Mouse (Mus musculus) T-cell, adult 2 months (primary cell): ENCODE measurements around the gene H6pd.

Experiments used
- DNase-seq: peaks from one replicate; pipeline ENCODE4 v3.0.0; 2022; ENCODE audit warnings: low spot score

Gene H6pd

DNA sequence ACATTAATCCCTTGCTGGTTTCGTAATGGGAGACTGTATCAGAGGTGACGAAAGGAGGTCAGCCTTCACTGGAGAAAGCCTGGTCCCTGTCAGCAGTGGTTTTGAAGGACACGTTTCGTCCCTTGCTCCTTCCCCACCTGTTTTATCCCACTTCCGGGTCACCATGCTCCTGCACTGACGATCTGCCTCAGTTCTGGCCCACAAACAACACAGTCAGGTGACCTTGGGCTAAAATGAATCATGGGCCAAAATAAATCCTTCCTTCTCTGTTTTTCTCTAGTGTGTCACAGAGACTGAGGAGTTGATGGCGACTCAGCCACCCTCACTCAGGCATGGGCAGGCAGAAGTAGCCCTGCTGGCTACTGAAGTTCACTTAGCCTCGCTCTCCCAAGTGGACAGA, 33.5 kb downstream of the H6pd start:
- no peak for DNase-seq

- DNase-seq, result no peak
These were observed 37.4 kb downstream of the H6pd start for GRCm38 (mm10) chr4:149971393-149971792.

GRCm38 (mm10) chr4:149968526-149968925, 40.3 kb downstream of the H6pd start:
- DNase-seq, result no peak

GRCm38 (mm10) chr4:149966963-149967362, 41.9 kb downstream of the H6pd start:
- no peak for DNase-seq

GRCm38 (mm10) chr4:149966252-149966651, 42.6 kb downstream of the H6pd start:
- no peak for DNase-seq

DNA sequence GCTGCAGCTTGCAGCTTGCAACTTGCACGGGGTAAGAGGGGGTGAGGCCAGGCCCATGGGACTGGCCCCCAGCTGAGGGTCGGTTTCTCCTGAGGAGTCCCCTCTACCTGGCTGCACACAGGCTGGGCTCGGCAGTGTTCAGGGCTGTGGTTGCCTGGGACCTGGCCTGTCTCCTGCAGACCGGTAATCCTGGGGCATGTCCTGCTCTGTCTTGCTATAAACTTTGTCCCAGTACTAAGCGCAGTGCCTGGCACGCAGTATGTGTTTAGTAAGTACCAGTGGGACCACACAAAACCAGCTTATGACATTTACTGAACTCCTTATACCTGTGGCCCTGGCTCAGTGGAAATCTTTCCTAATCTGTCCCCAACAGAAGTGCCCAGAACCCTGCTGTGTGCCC, 43.2 kb downstream of the H6pd start:
- no peak for DNase-seq

- DNase-seq, result no peak
These were observed 43.6 kb downstream of the H6pd start for GRCm38 (mm10) chr4:149965242-149965641.

DNA sequence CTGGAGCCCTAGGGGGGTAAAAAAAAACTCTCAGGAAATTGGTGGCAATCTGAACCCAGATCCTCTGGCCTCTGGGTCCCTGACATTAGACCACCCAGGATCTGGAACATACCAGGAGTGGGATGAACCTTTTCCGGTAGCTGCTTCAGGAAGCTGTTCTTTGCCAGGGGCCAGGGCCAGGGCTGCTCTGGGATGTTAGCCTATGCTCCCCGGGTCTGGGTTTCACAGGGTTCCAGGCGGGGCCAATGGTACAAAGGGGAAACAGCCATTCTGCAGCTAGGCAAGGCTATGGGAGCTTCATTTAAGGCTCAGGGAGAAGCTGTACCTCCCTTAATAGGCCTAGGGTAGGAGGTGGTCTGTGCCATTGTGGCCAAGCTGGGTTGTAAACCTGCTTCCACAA, 44.1 kb downstream of the H6pd start:
- no peak for DNase-seq

DNA sequence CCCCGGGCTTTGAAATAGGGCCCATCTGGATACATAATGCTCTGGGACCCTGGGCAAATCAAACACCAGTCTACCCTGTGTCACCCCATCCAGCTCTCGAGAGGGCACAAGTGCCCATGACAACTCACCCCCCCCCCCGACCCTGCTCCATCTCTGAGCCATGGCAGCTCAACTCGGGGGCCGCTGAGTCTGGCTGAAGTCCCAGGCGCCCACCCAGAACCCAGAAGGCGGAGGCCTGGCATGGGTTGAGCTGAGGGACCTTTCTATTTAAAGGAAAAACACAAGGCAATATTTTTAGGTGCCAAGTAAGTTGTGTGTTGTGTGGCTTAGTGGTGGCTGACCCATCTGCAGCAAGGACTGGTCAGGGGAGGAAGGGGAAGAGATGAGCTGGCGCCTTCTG, 44.5 kb downstream of the H6pd start:
- DNase-seq, result no peak

DNA sequence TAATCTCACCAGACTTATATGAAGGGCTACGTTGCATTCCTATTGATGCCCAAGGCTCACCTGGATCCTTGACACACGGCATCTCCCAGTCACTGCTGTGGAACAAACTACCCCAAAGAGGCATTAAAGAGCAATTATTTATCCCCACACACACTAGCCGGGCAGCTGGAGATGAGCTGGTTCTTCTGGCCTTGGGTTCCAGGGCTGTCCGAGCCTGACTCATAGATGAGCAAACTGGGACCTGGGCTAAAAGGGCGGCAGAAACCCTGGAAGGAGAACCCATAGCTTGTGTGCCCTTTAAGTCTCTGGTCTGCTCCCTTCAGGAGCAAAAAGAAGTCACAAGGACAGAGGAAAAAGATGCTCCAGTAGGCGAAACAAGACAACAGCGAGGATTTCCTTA, 48.4 kb downstream of the H6pd start:
- DNase-seq, result no peak

- no peak for DNase-seq
These were observed 49.0 kb downstream of the H6pd start for GRCm38 (mm10) chr4:149959816-149960215.

DNA sequence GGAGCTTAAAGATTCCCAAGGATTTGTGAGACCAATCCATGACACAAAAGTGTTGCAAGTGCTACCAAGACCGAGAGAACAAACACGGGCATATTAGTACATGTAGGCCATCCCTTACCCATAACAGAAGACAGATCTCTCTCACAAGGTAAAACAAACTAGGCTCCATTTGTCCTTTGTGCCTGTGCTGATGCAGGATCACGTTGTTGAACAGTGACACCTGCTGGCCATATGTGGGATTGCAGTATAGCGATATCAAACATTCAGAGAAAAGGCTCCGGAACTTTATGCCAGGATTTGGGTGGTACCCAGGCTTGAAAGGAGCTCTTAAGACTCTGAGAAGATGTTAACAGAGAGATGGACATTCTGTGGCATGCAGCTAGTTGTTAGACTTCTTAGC, 50.3 kb downstream of the H6pd start:
- peak; percentile 75 for DNase-seq

DNA sequence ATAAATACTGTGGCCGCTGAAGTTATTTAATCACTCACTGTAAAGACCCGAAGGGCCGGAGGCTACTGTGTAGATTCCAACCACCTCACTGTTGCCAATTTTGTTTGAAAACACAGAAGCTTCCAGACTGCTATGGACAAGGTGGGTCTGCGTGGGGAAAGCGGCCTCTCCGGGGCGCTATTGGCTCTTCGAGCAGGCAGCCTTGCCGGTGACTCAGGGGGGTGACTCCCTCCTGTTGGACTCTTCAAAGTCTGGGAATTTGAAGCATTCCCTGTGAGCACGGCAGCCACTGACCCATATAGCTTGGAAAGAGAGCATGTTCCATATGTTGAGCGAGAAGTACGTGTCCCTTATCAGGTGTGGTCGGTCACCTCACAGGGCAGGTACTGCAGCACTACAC, 52.8 kb downstream of the H6pd start:
- no peak for DNase-seq

DNA sequence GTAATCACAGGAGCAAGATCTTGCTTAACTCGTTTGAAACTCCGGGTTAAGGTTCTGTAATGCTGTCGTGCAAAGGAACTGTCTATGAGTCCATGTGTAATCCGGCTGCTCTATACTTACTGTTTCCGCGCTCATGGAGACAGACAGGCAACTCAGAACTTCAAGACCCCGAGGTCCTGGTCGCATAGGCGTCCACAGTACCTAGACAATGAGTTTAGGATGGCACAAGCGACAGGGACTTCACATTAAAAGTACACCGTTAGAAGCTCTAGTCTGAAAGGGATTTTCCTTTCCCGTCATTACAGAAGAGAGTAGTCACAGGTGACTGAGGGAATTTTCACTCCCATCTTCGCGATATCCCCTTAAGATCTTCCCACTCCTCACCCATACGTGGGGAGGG, 53.2 kb downstream of the H6pd start:
- DNase-seq, result no peak

DNA sequence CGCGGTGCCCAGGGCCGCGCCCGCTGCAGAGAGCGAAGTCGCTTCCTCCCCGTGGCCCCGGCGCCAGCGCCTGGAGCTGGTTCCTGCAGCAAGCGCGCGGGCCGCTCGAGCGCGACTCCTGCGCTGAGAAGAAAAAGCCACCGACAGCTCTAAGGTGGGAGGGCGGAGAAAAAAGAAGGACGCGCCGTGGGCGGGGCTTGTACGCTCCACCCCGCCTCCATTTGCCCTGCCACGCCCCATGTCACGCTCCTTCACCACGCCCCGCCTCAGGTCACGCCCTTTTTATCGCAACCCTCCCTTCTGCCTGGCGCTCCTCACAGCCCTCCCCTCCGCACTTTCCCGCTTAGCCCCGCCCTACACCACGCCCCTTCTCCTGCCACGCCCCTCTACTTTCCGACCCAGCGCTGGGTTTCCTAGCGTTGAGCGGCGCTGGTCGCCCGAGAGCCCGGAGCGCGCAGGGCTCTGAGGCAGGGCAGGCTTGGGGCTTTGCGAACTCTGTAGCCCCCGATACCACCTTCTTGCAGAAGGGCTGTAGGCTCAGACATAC, 53.9 kb downstream of the H6pd start, which contains the start of gene Spsb1:
Gene Spsb1 (minus strand): TSS at position 151 of the 547 bp plus-strand sequence.
- DNase-seq, result peak; percentile 98

DNA sequence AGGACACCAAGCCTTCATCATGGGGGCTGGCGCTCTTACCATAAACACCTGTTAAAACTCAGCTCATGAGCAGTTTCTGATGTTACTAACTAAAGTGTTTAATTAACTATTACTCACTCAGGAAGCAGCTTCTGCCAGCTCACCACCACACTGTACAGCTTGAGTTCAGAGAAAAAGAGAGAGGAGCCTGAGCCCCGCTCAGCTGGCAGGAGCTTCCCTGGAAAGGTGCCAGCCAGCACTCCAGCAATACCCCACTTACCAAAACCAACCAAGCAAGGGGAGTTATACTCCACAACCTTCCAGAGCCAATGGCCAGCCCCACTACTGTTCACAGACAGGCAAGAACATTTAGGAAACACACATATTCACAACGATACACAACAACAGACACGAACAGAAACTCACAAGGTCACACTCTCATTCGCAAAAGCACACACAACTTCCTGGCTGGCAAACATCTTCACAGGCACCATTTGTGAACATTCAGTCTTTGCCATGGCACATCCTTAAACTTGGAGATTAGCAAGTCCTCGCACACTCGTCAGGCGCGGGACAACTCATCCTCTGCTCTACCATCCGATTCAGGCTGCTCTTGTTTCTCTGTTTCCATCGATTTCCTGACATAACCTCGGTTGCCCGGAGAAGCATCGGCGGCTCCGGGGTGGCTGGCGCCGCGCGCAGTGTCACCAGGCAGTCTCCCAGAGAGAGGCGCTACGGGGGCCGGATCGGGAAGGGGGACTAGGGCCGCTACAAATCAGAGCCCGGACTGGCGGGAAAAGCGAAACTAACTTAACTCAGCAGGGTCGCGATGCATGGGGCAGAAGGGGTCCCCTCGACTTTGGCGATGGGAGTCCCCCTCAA, 55.0 kb downstream of the H6pd start:
- peak; percentile 48 for DNase-seq

- DNase-seq, result no peak
These were observed 56.6 kb downstream of the H6pd start for GRCm38 (mm10) chr4:149952201-149952600.

GRCm38 (mm10) chr4:149951201-149951600, 57.6 kb downstream of the H6pd start:
- no peak for DNase-seq

GRCm38 (mm10) chr4:149949691-149950090, 59.1 kb downstream of the H6pd start:
- DNase-seq, result no peak

- no peak for DNase-seq
These were observed 60.7 kb downstream of the H6pd start for GRCm38 (mm10) chr4:149948119-149948518.

DNA sequence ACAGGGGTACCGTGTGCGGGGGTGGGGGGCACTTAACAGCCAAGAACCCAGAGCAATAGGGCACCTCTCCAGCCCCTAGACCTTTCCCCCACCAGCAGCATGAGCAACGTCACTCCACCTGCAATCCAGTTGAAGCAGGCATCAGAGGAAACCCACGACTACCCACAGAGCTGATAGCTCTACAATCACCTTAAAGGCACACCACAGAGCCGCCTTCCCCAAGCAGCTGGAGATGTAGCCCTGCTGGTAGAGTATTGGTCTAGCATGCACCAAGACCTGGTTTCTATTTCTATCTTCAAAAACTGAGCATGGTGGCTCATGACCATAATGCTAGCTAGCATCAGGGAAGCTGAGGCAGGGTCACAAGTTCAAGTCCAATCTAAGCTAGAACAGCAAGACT, 61.4 kb downstream of the H6pd start:
- peak; percentile 24 for DNase-seq

DNA sequence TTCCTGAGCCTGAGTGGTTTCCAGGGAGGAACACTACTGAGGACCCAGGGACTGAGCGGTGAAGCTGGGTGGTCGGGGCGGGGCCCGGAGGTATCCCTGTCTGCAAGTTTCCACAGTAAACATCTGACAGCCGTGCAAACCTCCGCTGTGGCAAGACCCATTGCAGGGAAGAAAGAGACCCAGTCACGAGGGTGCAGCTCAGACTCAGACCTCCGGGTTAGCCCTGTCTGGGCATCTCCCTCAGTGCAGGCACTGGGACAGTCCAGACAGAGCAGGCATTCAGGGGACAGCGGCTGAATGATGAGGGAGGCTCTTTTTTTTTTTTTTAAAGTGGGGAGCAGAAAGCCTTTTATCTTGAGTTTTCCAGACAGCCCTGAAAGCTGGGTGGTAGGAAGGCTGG, 63.6 kb downstream of the H6pd start:
- DNase-seq, result no peak

- DNase-seq, result no peak
These were observed 64.6 kb downstream of the H6pd start for GRCm38 (mm10) chr4:149944214-149944613.
